Mouse (Mus musculus): ENCODE results near the gene Hpf1. TPM values are rescaled to one million over a fixed set of nuclear protein-coding genes. Genes with fewer than 3 reads are reported as not detected.

Hpf1 gene
- 75.3 and 75.4 TPM in 2 replicates for polyA plus RNA-seq (2016; fragmentation: Nextera tagmentation; extraction: Ambion mirVana)

- peaks cover 37% of the 10 kb centered on the region for H3K4me1 ChIP-seq (replicated peaks)
- H3K27me3 ChIP-seq (replicated peaks), result no peaks in the 10 kb centered on the region
- H3K27ac ChIP-seq (ENCODE audit: poor library complexity, severe bottlenecking), result no peak within 1 kb of the TSS
- peak within 1 kb of the TSS; percentile 74 for H3K4me3 ChIP-seq
- H3K4me2 ChIP-seq, result peak within 1 kb of the TSS; percentile 77
- H3K9ac ChIP-seq, result peak within 1 kb of the TSS; percentile 74
- peaks cover 9% of the 10 kb centered on the region for H3K36me3 ChIP-seq
- 5% methylated on average over 43 of the region's 43 CpGs for WGBS
- no peaks in the 10 kb centered on the region for H3K9me3 ChIP-seq (replicated peaks)
- ATAC-seq (ENCODE audit: insufficient number of reproducible peaks, low FRiP score), result peak; percentile 99
Observed at GRCm38 (mm10) chr8:60889843-60890519, at the start of gene Hpf1. TSS of gene Hpf1 (plus strand) at chr8:60890418.

- H3K4me2 ChIP-seq, result no peak overlapping the region
- H3K36me3 ChIP-seq, result no peaks in the 10 kb centered on the region
- ATAC-seq (ENCODE audit: insufficient number of reproducible peaks, low FRiP score), result no peak
- H3K9ac ChIP-seq, result no peak overlapping the region
- H3K4me3 ChIP-seq, result no peak overlapping the region
- H3K27me3 ChIP-seq (replicated peaks), result no peaks in the 10 kb centered on the region
- no peaks in the 10 kb centered on the region for H3K9me3 ChIP-seq (replicated peaks)
- H3K4me1 ChIP-seq (replicated peaks), result no peaks in the 10 kb centered on the region
- no peak overlapping the region for H3K27ac ChIP-seq (ENCODE audit: poor library complexity, severe bottlenecking)
- WGBS, result 84% methylated on average over 6 of the region's 6 CpGs
Observed at GRCm38 (mm10) chr8:60842388-60842787, 47.8 kb upstream of the Hpf1 start.

DNA sequence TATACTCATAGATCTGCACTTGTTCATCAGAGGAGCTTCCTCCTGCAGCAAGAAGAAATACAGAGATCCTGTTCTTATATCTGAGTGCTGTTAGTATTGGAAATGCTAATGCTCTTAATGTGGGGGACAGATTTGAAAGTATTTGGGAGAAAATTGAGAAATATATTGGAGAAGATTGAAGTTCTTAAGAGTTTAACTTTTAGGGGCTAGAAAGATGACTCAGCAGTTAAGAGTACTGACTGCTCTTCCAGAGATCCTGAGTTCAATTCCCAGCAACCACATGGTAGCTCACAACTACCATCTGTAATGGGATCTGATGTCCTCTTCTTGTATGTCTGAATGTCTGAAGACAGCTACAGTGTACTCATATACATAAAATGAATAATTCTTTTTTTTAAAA, 32.7 kb upstream of the Hpf1 start:
- no peaks in the 10 kb centered on the region for H3K36me3 ChIP-seq
- no peak overlapping the region for H3K9ac ChIP-seq
- H3K27me3 ChIP-seq (replicated peaks), result no peaks in the 10 kb centered on the region
- H3K9me3 ChIP-seq (replicated peaks), result no peaks in the 10 kb centered on the region
- no peak overlapping the region for H3K27ac ChIP-seq (ENCODE audit: poor library complexity, severe bottlenecking)
- no peak for ATAC-seq (ENCODE audit: insufficient number of reproducible peaks, low FRiP score)
- H3K4me3 ChIP-seq, result no peak overlapping the region
- no peak overlapping the region for H3K4me2 ChIP-seq
- no peaks in the 10 kb centered on the region for H3K4me1 ChIP-seq (replicated peaks)

- no peaks in the 10 kb centered on the region for H3K9me3 ChIP-seq (replicated peaks)
- no peaks in the 10 kb centered on the region for H3K27me3 ChIP-seq (replicated peaks)
- no peaks in the 10 kb centered on the region for H3K4me1 ChIP-seq (replicated peaks)
- H3K4me2 ChIP-seq, result no peak overlapping the region
- H3K4me3 ChIP-seq, result no peak overlapping the region
- H3K9ac ChIP-seq, result no peak overlapping the region
- no peak overlapping the region for H3K27ac ChIP-seq (ENCODE audit: poor library complexity, severe bottlenecking)
- ATAC-seq (ENCODE audit: insufficient number of reproducible peaks, low FRiP score), result no peak
- H3K36me3 ChIP-seq, result no peaks in the 10 kb centered on the region
Observed at GRCm38 (mm10) chr8:60858091-60858490, 32.1 kb upstream of the Hpf1 start.

DNA sequence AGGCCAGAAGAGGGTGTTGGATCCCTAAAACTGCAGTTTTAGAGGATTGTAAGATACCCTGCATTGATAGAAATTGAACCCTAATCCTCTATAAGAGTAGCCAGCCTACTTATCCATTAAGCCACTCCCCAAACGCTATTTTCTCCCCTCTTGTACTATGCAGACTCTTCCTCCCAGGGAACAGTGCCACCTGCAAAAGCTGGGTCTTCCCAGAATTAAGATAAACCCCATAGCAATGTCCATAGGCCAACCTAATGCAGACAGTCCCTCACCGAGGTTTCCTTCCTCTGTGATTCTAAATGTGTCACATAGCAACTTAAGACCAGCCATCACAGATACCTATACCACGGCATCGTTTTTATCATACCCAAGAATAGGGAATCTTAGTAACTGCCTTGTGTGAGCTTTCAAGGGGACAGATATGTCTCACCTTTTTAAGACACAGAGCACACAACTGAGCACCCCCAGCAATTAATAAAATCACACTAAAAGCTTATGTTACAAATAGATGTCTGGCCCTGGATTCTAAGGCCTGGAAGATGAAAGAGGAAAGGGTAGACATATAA, 31.2 kb upstream of the Hpf1 start:
- no peak overlapping the region for H3K4me3 ChIP-seq
- no peak overlapping the region for H3K27ac ChIP-seq (ENCODE audit: poor library complexity, severe bottlenecking)
- H3K4me2 ChIP-seq, result no peak overlapping the region
- no peaks in the 10 kb centered on the region for H3K4me1 ChIP-seq (replicated peaks)
- H3K9me3 ChIP-seq (replicated peaks), result no peaks in the 10 kb centered on the region
- H3K9ac ChIP-seq, result no peak overlapping the region
- no peaks in the 10 kb centered on the region for H3K36me3 ChIP-seq
- H3K27me3 ChIP-seq (replicated peaks), result no peaks in the 10 kb centered on the region
- WGBS, result 35% methylated on average over 4 of the region's 4 CpGs
- peak; percentile 47; the same call in 1 of the 2 replicates for ATAC-seq (ENCODE audit: insufficient number of reproducible peaks, low FRiP score)

GRCm38 (mm10) chr8:60859605-60860004, 30.6 kb upstream of the Hpf1 start:
- Histone ChIP-seq H3K4me2 (peak overlapping the region; percentile 17; the same call in 1 of the 2 replicates), H3K36me3 (no peaks in the 10 kb centered on the region), H3K9ac (no peak overlapping the region), H3K4me1 (replicated peaks) (no peaks in the 10 kb centered on the region), H3K4me3 (no peak overlapping the region), H3K9me3 (replicated peaks) (no peaks in the 10 kb centered on the region), H3K27ac (ENCODE audit: poor library complexity, severe bottlenecking) (0 out of 2 replicates have a peak overlapping the region, but pooled peaks have one; percentile 44), H3K27me3 (replicated peaks) (no peaks in the 10 kb centered on the region)
- peak; percentile 94 for ATAC-seq (ENCODE audit: insufficient number of reproducible peaks, low FRiP score)
- 48% methylated on average over 9 of the region's 9 CpGs for WGBS

DNA sequence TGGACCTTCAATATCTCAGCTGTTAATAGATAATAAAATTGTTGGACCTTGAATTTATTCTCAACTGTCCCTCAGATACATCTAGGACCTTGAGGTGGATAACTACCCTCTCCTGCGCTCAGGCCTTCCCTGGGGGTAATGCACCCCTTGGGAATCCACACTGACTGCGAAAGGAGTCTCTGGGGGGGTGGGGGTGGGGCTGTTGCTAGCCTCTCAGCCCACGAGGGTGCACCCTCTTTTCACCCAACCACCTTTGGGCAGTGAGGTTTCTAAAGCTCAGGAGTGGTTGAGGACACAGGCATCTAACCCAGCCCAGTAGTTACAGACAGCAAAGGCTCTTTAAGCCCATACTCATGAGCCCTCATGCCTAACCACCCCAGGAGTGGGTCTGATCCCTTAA, 29.5 kb upstream of the Hpf1 start:
- no peak for ATAC-seq (ENCODE audit: insufficient number of reproducible peaks, low FRiP score)
- no peak overlapping the region for H3K4me3 ChIP-seq
- H3K27ac ChIP-seq (ENCODE audit: poor library complexity, severe bottlenecking), result no peak overlapping the region; the same call in 1 of the 2 replicates
- no peaks in the 10 kb centered on the region for H3K36me3 ChIP-seq
- H3K9ac ChIP-seq, result no peak overlapping the region
- H3K9me3 ChIP-seq (replicated peaks), result no peaks in the 10 kb centered on the region
- 82% methylated on average over 3 of the region's 3 CpGs for WGBS
- H3K4me2 ChIP-seq, result no peak overlapping the region
- H3K27me3 ChIP-seq (replicated peaks), result no peaks in the 10 kb centered on the region
- H3K4me1 ChIP-seq (replicated peaks), result no peaks in the 10 kb centered on the region

GRCm38 (mm10) chr8:60861783-60862182, 28.4 kb upstream of the Hpf1 start:
- no peak overlapping the region for H3K27ac ChIP-seq (ENCODE audit: poor library complexity, severe bottlenecking)
- no peak overlapping the region for H3K4me2 ChIP-seq
- no peak overlapping the region for H3K9ac ChIP-seq
- ATAC-seq (ENCODE audit: insufficient number of reproducible peaks, low FRiP score), result no peak
- 82% methylated on average over 6 of the region's 6 CpGs for WGBS
- H3K4me1 ChIP-seq (replicated peaks), result no peaks in the 10 kb centered on the region
- H3K4me3 ChIP-seq, result no peak overlapping the region
- H3K9me3 ChIP-seq (replicated peaks), result no peaks in the 10 kb centered on the region
- no peaks in the 10 kb centered on the region for H3K27me3 ChIP-seq (replicated peaks)
- H3K36me3 ChIP-seq, result no peaks in the 10 kb centered on the region

- Histone ChIP-seq H3K4me2 (no peak overlapping the region), H3K9ac (no peak overlapping the region), H3K9me3 (replicated peaks) (no peaks in the 10 kb centered on the region), H3K36me3 (no peaks in the 10 kb centered on the region), H3K4me3 (no peak overlapping the region), H3K27ac (ENCODE audit: poor library complexity, severe bottlenecking) (no peak overlapping the region), H3K4me1 (replicated peaks) (no peaks in the 10 kb centered on the region), H3K27me3 (replicated peaks) (no peaks in the 10 kb centered on the region)
- WGBS, result 83% methylated on average over 6 of the region's 6 CpGs
- ATAC-seq (ENCODE audit: insufficient number of reproducible peaks, low FRiP score), result no peak
Observed at GRCm38 (mm10) chr8:60864875-60865274, 25.3 kb upstream of the Hpf1 start.

- Histone ChIP-seq H3K4me3 (no peak overlapping the region), H3K4me1 (replicated peaks) (no peaks in the 10 kb centered on the region), H3K9ac (no peak overlapping the region), H3K4me2 (no peak overlapping the region), H3K27me3 (replicated peaks) (no peaks in the 10 kb centered on the region), H3K27ac (ENCODE audit: poor library complexity, severe bottlenecking) (no peak overlapping the region), H3K36me3 (no peaks in the 10 kb centered on the region), H3K9me3 (replicated peaks) (no peaks in the 10 kb centered on the region)
- ATAC-seq (ENCODE audit: insufficient number of reproducible peaks, low FRiP score), result no peak
- WGBS, result 32% methylated on average over 3 of the region's 3 CpGs
Observed at GRCm38 (mm10) chr8:60865504-60866114, 24.6 kb upstream of the Hpf1 start.

- Histone ChIP-seq H3K4me1 (replicated peaks) (no peaks in the 10 kb centered on the region), H3K9ac (no peak overlapping the region), H3K27me3 (replicated peaks) (no peaks in the 10 kb centered on the region), H3K4me2 (no peak overlapping the region), H3K4me3 (no peak overlapping the region), H3K27ac (ENCODE audit: poor library complexity, severe bottlenecking) (no peak overlapping the region), H3K9me3 (replicated peaks) (no peaks in the 10 kb centered on the region), H3K36me3 (no peaks in the 10 kb centered on the region)
- 40% methylated on average over 4 of the region's 4 CpGs for WGBS
- no peak for ATAC-seq (ENCODE audit: insufficient number of reproducible peaks, low FRiP score)
Observed at GRCm38 (mm10) chr8:60867468-60868115, 22.6 kb upstream of the Hpf1 start.

Measured in heart, embryonic 12.5 days (tissue).